Mouse (Mus musculus): ENCODE measurements around the gene Bcl2l11.

- TF ChIP-seq POLR2A (IDR thresholded peaks at IDR 0.05; ENCODE audit: insufficient read depth, low read length) (no peak), CTCF (IDR thresholded peaks at IDR 0.05; ENCODE audit: low read depth, low read length) (no peak), EP300 (IDR thresholded peaks at IDR 0.05; ENCODE audit: insufficient read depth, low read depth, low read length) (no peak)
Observed at GRCm38 (mm10) chr2:128127691-128128292, 2.0 kb downstream of the Bcl2l11 start.
